Mouse (Mus musculus): ENCODE results near the gene Wdr77. TPM values are rescaled to one million over a fixed set of nuclear protein-coding genes. Genes with fewer than 3 reads are reported as not detected.
A peak's percentile ranks its signal among the peaks of the same experiment; 100 is the strongest.

Wdr77 gene
- polyA plus RNA-seq, 1 experiment from 2014 or later, result 137 TPM

- Histone ChIP-seq H3K4me2 (ENCODE audit: low read depth, severe bottlenecking) (no peak within 1 kb of the TSS), H3K27me3 (ENCODE audit: control insufficient read depth, insufficient read depth, low read length) (no peaks in the 10 kb centered on the region), H3K27ac (replicated peaks; ENCODE audit: low read depth, low read length) (no peak within 1 kb of the TSS), H3K9ac (ENCODE audit: low read length) (no peak within 1 kb of the TSS), H3K9me3 (ENCODE audit: control insufficient read depth, low read length) (no peaks in the 10 kb centered on the region), H3K4me1 (ENCODE audit: control insufficient read depth, insufficient read depth, low read length) (no peaks in the 10 kb centered on the region), H3K4me3 (ENCODE audit: low read depth, low read length) (no peak within 1 kb of the TSS), H3K36me3 (ENCODE audit: control insufficient read depth, insufficient read depth, low read length) (no peaks in the 10 kb centered on the region)
- ATAC-seq (ENCODE audit: insufficient number of reproducible peaks, low FRiP score, low TSS enrichment, low read depth), result no peak
- no peak for DNase-seq (ENCODE audit: low spot score)
- WGBS, result 82% methylated on average over 8 of the region's 8 CpGs
Measured at GRCm38 (mm10) chr3:105932240-105933071, 26.7 kb upstream of the Wdr77 start, which contains the start of gene I830077J02Rik. Gene I830077J02Rik (minus strand): TSS chr3:105932664.

GRCm38 (mm10) chr3:105933926-105934325 lies 25.2 kb upstream of the Wdr77 start:
- no peaks in the 10 kb centered on the region for H3K9me3 ChIP-seq (ENCODE audit: control insufficient read depth, low read length)
- DNase-seq (ENCODE audit: low spot score) (no peak), ATAC-seq (ENCODE audit: insufficient number of reproducible peaks, low FRiP score, low TSS enrichment, low read depth) (no peak)
- WGBS, result 93% methylated on average over 6 of the region's 6 CpGs
- no peak overlapping the region for H3K4me2 ChIP-seq (ENCODE audit: low read depth, severe bottlenecking)
- no peak overlapping the region for H3K27ac ChIP-seq (replicated peaks; ENCODE audit: low read depth, low read length)
- H3K36me3 ChIP-seq (ENCODE audit: control insufficient read depth, insufficient read depth, low read length), result no peaks in the 10 kb centered on the region
- H3K4me3 ChIP-seq (ENCODE audit: low read depth, low read length), result no peak overlapping the region
- no peak overlapping the region for H3K9ac ChIP-seq (ENCODE audit: low read length)
- no peaks in the 10 kb centered on the region for H3K27me3 ChIP-seq (ENCODE audit: control insufficient read depth, insufficient read depth, low read length)
- H3K4me1 ChIP-seq (ENCODE audit: control insufficient read depth, insufficient read depth, low read length), result no peaks in the 10 kb centered on the region

- H3K4me3 ChIP-seq (ENCODE audit: low read depth, low read length), result no peak overlapping the region
- no peak overlapping the region for H3K4me2 ChIP-seq (ENCODE audit: low read depth, severe bottlenecking)
- H3K36me3 ChIP-seq (ENCODE audit: control insufficient read depth, insufficient read depth, low read length), result no peaks in the 10 kb centered on the region
- 91% methylated on average over 5 of the region's 5 CpGs for WGBS
- no peaks in the 10 kb centered on the region for H3K9me3 ChIP-seq (ENCODE audit: control insufficient read depth, low read length)
- H3K4me1 ChIP-seq (ENCODE audit: control insufficient read depth, insufficient read depth, low read length), result no peaks in the 10 kb centered on the region
- no peak overlapping the region for H3K9ac ChIP-seq (ENCODE audit: low read length)
- no peaks in the 10 kb centered on the region for H3K27me3 ChIP-seq (ENCODE audit: control insufficient read depth, insufficient read depth, low read length)
- H3K27ac ChIP-seq (replicated peaks; ENCODE audit: low read depth, low read length), result no peak overlapping the region
- ATAC-seq (ENCODE audit: insufficient number of reproducible peaks, low FRiP score, low TSS enrichment, low read depth) (no peak), DNase-seq (ENCODE audit: low spot score) (no peak)
Measured at GRCm38 (mm10) chr3:105935033-105935432, 24.1 kb upstream of the Wdr77 start.

- WGBS, result 93% methylated on average over 4 of the region's 4 CpGs
- ATAC-seq (ENCODE audit: insufficient number of reproducible peaks, low FRiP score, low TSS enrichment, low read depth), result no peak
Measured at GRCm38 (mm10) chr3:105936111-105936510, 23.1 kb upstream of the Wdr77 start.

GRCm38 (mm10) chr3:105951348-105951747 lies 7.8 kb upstream of the Wdr77 start:
- H3K9me3 ChIP-seq (ENCODE audit: control insufficient read depth, low read length), result no peaks in the 10 kb centered on the region
- 96% methylated on average over 7 of the region's 7 CpGs for WGBS
- H3K27me3 ChIP-seq (ENCODE audit: control insufficient read depth, insufficient read depth, low read length), result no peaks in the 10 kb centered on the region
- H3K36me3 ChIP-seq (ENCODE audit: control insufficient read depth, insufficient read depth, low read length), result peaks cover 19% of the 10 kb centered on the region
- no peaks in the 10 kb centered on the region for H3K4me1 ChIP-seq (ENCODE audit: control insufficient read depth, insufficient read depth, low read length)
- ATAC-seq (ENCODE audit: insufficient number of reproducible peaks, low FRiP score, low TSS enrichment, low read depth) (no peak), DNase-seq (ENCODE audit: low spot score) (no peak)
- H3K4me2 ChIP-seq (ENCODE audit: low read depth, severe bottlenecking), result no peak overlapping the region
- H3K9ac ChIP-seq (ENCODE audit: low read length), result no peak overlapping the region
- H3K27ac ChIP-seq (replicated peaks; ENCODE audit: low read depth, low read length), result no peak overlapping the region
- no peak overlapping the region for H3K4me3 ChIP-seq (ENCODE audit: low read depth, low read length)

More at GRCm38 (mm10) chr3:105936111-105936510, 23.1 kb upstream of the Wdr77 start:
- H3K9ac ChIP-seq (ENCODE audit: low read length), result no peak overlapping the region
- no peaks in the 10 kb centered on the region for H3K9me3 ChIP-seq (ENCODE audit: control insufficient read depth, low read length)
- no peaks in the 10 kb centered on the region for H3K4me1 ChIP-seq (ENCODE audit: control insufficient read depth, insufficient read depth, low read length)
- no peak overlapping the region for H3K4me3 ChIP-seq (ENCODE audit: low read depth, low read length)
- peaks cover under 1% of the 10 kb centered on the region; the same call in 1 of the 2 replicates for H3K36me3 ChIP-seq (ENCODE audit: control insufficient read depth, insufficient read depth, low read length)
- no peak for DNase-seq (ENCODE audit: low spot score)
- H3K4me2 ChIP-seq (ENCODE audit: low read depth, severe bottlenecking), result no peak overlapping the region
- H3K27ac ChIP-seq (replicated peaks; ENCODE audit: low read depth, low read length), result no peak overlapping the region
- H3K27me3 ChIP-seq (ENCODE audit: control insufficient read depth, insufficient read depth, low read length), result no peaks in the 10 kb centered on the region

GRCm38 (mm10) chr3:105957235-105957634 lies 1.9 kb upstream of the Wdr77 start:
- H3K4me3 ChIP-seq (ENCODE audit: low read depth, low read length), result no peak overlapping the region
- peaks cover 11% of the 10 kb centered on the region; the same call in 1 of the 2 replicates for H3K4me1 ChIP-seq (ENCODE audit: control insufficient read depth, insufficient read depth, low read length)
- no peak overlapping the region for H3K4me2 ChIP-seq (ENCODE audit: low read depth, severe bottlenecking)
- peaks cover 5% of the 10 kb centered on the region; the same call in 1 of the 2 replicates for H3K36me3 ChIP-seq (ENCODE audit: control insufficient read depth, insufficient read depth, low read length)
- WGBS, result 89% methylated on average over 1 of the region's 1 CpGs
- H3K9me3 ChIP-seq (ENCODE audit: control insufficient read depth, low read length), result no peaks in the 10 kb centered on the region
- no peak for ATAC-seq (ENCODE audit: insufficient number of reproducible peaks, low FRiP score, low TSS enrichment, low read depth)
- H3K27me3 ChIP-seq (ENCODE audit: control insufficient read depth, insufficient read depth, low read length), result no peaks in the 10 kb centered on the region
- no peak for DNase-seq (ENCODE audit: low spot score)
- H3K27ac ChIP-seq (replicated peaks; ENCODE audit: low read depth, low read length), result no peak overlapping the region
- H3K9ac ChIP-seq (ENCODE audit: low read length), result no peak overlapping the region

GRCm38 (mm10) chr3:105958204-105958603 lies 965 bp upstream of the Wdr77 start:
- peak overlapping the region; percentile 86 for H3K4me3 ChIP-seq (ENCODE audit: low read depth, low read length)
- H3K36me3 ChIP-seq (ENCODE audit: control insufficient read depth, insufficient read depth, low read length), result peaks cover 8% of the 10 kb centered on the region; the same call in 1 of the 2 replicates
- no peaks in the 10 kb centered on the region for H3K9me3 ChIP-seq (ENCODE audit: control insufficient read depth, low read length)
- H3K4me2 ChIP-seq (ENCODE audit: low read depth, severe bottlenecking), result peak overlapping the region; percentile 76
- ATAC-seq (ENCODE audit: insufficient number of reproducible peaks, low FRiP score, low TSS enrichment, low read depth) (no peak), DNase-seq (ENCODE audit: low spot score) (no peak)
- WGBS, result 46% methylated on average over 5 of the region's 5 CpGs
- peak overlapping the region; percentile 94 for H3K9ac ChIP-seq (ENCODE audit: low read length)
- H3K27me3 ChIP-seq (ENCODE audit: control insufficient read depth, insufficient read depth, low read length), result no peaks in the 10 kb centered on the region
- no peak overlapping the region for H3K27ac ChIP-seq (replicated peaks; ENCODE audit: low read depth, low read length)
- peaks cover 11% of the 10 kb centered on the region; the same call in 1 of the 2 replicates for H3K4me1 ChIP-seq (ENCODE audit: control insufficient read depth, insufficient read depth, low read length)

- Histone ChIP-seq H3K27ac (replicated peaks; ENCODE audit: low read depth, low read length) (no peak overlapping the region), H3K4me3 (ENCODE audit: low read depth, low read length) (peak overlapping the region; percentile 86), H3K36me3 (ENCODE audit: control insufficient read depth, insufficient read depth, low read length) (peaks cover 9% of the 10 kb centered on the region; the same call in 1 of the 2 replicates), H3K27me3 (ENCODE audit: control insufficient read depth, insufficient read depth, low read length) (no peaks in the 10 kb centered on the region), H3K9me3 (ENCODE audit: control insufficient read depth, low read length) (no peaks in the 10 kb centered on the region), H3K9ac (ENCODE audit: low read length) (peak overlapping the region; percentile 86), H3K4me1 (ENCODE audit: control insufficient read depth, insufficient read depth, low read length) (peaks cover 11% of the 10 kb centered on the region; the same call in 1 of the 2 replicates), H3K4me2 (ENCODE audit: low read depth, severe bottlenecking) (peak overlapping the region; percentile 57)
- under 1% methylated on average over 26 of the region's 26 CpGs for WGBS
- ATAC-seq (ENCODE audit: insufficient number of reproducible peaks, low FRiP score, low TSS enrichment, low read depth), result peak; percentile 73
- DNase-seq (ENCODE audit: low spot score), result no peak
Measured at GRCm38 (mm10) chr3:105959585-105959984, 416 bp downstream of the Wdr77 start.
